In the genomic region with DNA sequence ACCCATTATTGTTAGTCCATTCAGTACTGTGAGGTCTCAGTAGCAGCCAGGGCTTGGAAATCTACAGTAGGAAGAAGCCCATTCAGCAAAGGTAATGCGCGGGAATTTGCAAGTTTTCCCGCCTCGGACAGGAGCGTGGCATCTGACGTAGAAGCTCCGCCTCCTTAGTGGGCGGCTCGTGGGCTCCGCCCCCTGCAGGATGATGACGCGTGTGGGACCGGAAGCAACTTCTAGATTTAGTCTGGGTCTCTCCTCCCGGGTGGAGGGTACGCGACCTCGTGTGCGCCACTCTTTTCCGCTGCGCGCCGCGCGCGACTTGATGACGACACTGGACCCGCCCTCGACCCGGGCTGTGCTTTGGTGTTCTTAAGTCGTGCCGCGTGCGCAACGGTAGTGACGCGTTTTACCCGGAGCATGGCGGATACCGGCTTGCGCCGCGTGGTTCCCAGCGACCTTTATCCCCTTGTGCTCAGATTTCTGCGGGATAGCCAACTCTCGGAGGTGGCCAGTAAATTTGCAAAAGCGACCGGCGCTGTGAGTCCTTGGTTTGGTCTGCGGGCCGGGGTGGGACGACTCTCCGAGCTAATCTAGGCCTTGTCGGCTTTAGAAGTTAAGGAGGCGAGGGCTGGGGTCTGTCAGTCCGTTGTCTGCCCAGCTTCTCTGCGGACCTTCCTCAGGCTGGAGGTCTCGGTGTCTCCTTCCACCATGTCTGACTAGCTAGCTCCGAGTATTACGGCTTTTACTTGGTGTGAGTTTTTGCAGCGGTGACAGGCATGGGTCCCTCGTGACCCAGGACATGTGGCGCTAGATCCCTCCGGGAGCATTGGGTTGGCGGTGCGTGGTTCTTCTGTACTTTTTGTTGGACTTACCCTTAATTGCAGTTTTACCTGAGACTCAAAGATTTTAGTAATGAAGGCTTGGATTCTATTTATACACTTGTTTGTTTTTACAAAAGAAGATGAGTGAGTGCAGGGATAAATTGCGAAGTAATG, we compare ENCODE assay signal across 8 mouse cellular contexts. TPM values are rescaled to one million over a fixed set of nuclear protein-coding genes. Genes with fewer than 3 reads are reported as not detected.
DNase-seq lines count a peak whose midpoint lies in the region; ATAC-seq lines count a peak whose summit lies in the region.

A gene (plus strand): TSS at position 248 of the 992 bp plus-strand sequence.

- peak within 1 kb of the TSS; percentile 68 for H3K4me2 ChIP-seq in hindbrain, embryonic 12.5 days (replicated peaks)

- DNase-seq in NIH3T3 (ENCODE audit: low read depth): peak; percentile 99
- DNase-seq in cerebellum, postnatal 10 days: peak; percentile 99
- peak; percentile 99 to 100 for DNase-seq in frontal cortex, postnatal 10 days (ENCODE audit: low spot score in 2 of 2)
- peak; percentile 99 to 100 for DNase-seq in layer of hippocampus, postnatal 14 days (ENCODE audit: low spot score in 2 of 2)
- peak; percentile 99 for DNase-seq in lung, postnatal 14 days
- DNase-seq in retina, adult 2 months (ENCODE audit: low read depth, low spot score): peak; percentile 98
- peak; percentile 99 for DNase-seq in thymus, postnatal 36 days

- no peaks in the 10 kb centered on the region for H3K9me3 ChIP-seq in hindbrain, embryonic 12.5 days (replicated peaks)

- H3K36me3 ChIP-seq in hindbrain, embryonic 12.5 days: peaks cover 47% of the 10 kb centered on the region

- H3K27ac ChIP-seq in hindbrain, embryonic 12.5 days: peak within 1 kb of the TSS; percentile 75

- H3K27me3 ChIP-seq in hindbrain, embryonic 12.5 days: no peaks in the 10 kb centered on the region

- peaks cover 20% of the 10 kb centered on the region for H3K4me1 ChIP-seq in hindbrain, embryonic 12.5 days

- peak within 1 kb of the TSS; percentile 78 for H3K9ac ChIP-seq in hindbrain, embryonic 12.5 days

- WGBS in hindbrain, embryonic 12.5 days: under 1% methylated on average over 66 of the region's 66 CpGs

- peak; percentile 96 for ATAC-seq in hindbrain, embryonic 12.5 days (ENCODE audit: low FRiP score)

- H3K4me3 ChIP-seq in hindbrain, embryonic 12.5 days: peak within 1 kb of the TSS; percentile 89

RNA-seq across cellular contexts. Expression of the gene that starts here (rescaled TPM):
- 84.9 and 88.7 TPM in 2 replicates for polyA plus RNA-seq in hindbrain, embryonic 12.5 days (2016; fragmentation: Nextera tagmentation; extraction: Ambion mirVana)
- total RNA-seq in layer of hippocampus, postnatal 14 days (2021): 10 to 100 TPM; 39.9 to 40.7 TPM

Comparison
In these comparisons a context has a peak if more than half of its experiments do, and no peak if none do; other contexts are left out.
1. Peak in every context shown above with its lines: DNase-seq, ATAC-seq, H3K4me3 ChIP-seq and H3K27ac ChIP-seq.